Mouse (Mus musculus) embryonic facial prominence, embryonic 14.5 days (tissue): ENCODE data around the gene Gm26938. TPM values are rescaled to one million over a fixed set of nuclear protein-coding genes. Genes with fewer than 3 reads are reported as not detected.

Experiments used
- ATAC-seq: fragments of 200-750 bp; cut with Nextera tagmentation; 2 replicates; pipeline ENCODE4 v1.8.0; 2017; ENCODE audit warnings: low read depth, moderate number of reproducible peaks, moderate TSS enrichment
- DNase-seq: peaks from one replicate; pipeline ENCODE4 v3.0.0-alpha.2; 2015; ENCODE audit warnings: low spot score
- H3K27ac ChIP-seq: fragments of 300-500 bp; sonication (generic); replicated peaks from 2 replicates; pipeline ENCODE4 v1.5.1; 2014; ENCODE audit warnings: low read depth, mild to moderate bottlenecking, low read length, moderate library complexity
- H3K27me3 ChIP-seq: fragments of 300-500 bp; sonication (generic); replicated peaks from 2 replicates; pipeline ENCODE4 v1.6.1; 2014; ENCODE audit warnings: low read length; ENCODE audit not compliant: control insufficient read depth, insufficient read depth
- H3K36me3 ChIP-seq: fragments of 300-500 bp; sonication (generic); 2 replicates; pipeline ENCODE4 v1.6.1; 2014; ENCODE audit warnings: low read length, mixed read lengths; ENCODE audit not compliant: control insufficient read depth, insufficient read depth
- H3K4me1 ChIP-seq: fragments of 300-500 bp; sonication (generic); 2 replicates; pipeline ENCODE4 v1.6.1; 2014; ENCODE audit warnings: antibody characterized with exemption, low read length; ENCODE audit not compliant: control insufficient read depth, insufficient read depth
- H3K4me2 ChIP-seq: fragments of 300-500 bp; sonication (generic); 2 replicates; pipeline ENCODE4 v1.6.1; 2014; ENCODE audit warnings: low read depth, mild to moderate bottlenecking, low read length, moderate library complexity, mixed read lengths
- H3K4me3 ChIP-seq: fragments of 300-500 bp; sonication (generic); 2 replicates; pipeline ENCODE4 v1.5.1; 2014; ENCODE audit warnings: low read depth, mild to moderate bottlenecking, low read length
- H3K9ac ChIP-seq: fragments of 300-500 bp; sonication (generic); 2 replicates; pipeline ENCODE4 v1.6.1; 2014; ENCODE audit warnings: low read depth, mild to moderate bottlenecking, low read length, moderate library complexity, mixed read lengths
- H3K9me3 ChIP-seq: fragments of 300-500 bp; sonication (generic); 2 replicates; pipeline ENCODE4 v1.6.1; 2016; ENCODE audit warnings: low read length; ENCODE audit not compliant: control insufficient read depth
- WGBS: fragments of 180-500 bp; shearing (Covaris S2); extraction: QIAGEN DNeasy Blood & Tissue Kit; methylation state at CpG from one replicate; pipeline ENCODE4 v1.1.7; 2014; 5-methylcytosine and 5-hydroxymethylcytosine counted together
- polyA plus RNA-seq: library from polyadenylated mRNA; unstranded; fragments of >200 nt; fragmentation: Nextera tagmentation; extraction: Ambion mirVana; gene quantifications from 2 replicates; pipeline ENCODE4 v1.2.1, GENCODE M21; 2014

Gene Gm26938
- polyA plus RNA-seq, 1 experiment from 2014 or later: not detected

DNA sequence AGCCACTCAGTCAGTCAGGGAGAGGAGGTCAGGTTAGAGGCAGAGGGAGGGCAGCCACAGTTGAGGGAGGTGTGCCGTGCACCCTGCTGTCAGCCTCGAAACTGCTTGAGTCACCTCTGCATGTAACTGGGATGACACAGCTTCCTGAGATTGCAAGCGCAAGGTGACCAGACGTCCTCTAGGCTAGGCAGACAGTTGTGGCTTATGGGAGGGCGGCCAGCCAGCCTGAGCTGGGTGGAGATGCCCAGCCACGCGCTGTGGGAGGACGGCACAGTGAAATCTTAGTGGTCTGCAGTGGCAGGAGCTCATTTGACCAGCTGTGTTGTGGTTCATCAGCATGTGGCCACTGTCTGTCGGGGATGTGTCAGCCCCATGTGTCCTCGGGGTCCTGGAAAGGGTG is 31.3 kb downstream of the Gm26938 start:
- peaks cover 4% of the 10 kb centered on the region; the same call in 1 of the 2 replicates for H3K36me3 ChIP-seq
- peaks cover 34% of the 10 kb centered on the region for H3K4me1 ChIP-seq
- no peaks in the 10 kb centered on the region for H3K9me3 ChIP-seq
- H3K4me3 ChIP-seq: no peak overlapping the region
- no peak overlapping the region for H3K4me2 ChIP-seq
- no peak for ATAC-seq
- no peaks in the 10 kb centered on the region for H3K27me3 ChIP-seq
- DNase-seq: no peak
- 62% methylated on average over 10 of the region's 10 CpGs for WGBS
- 0 out of 2 replicates have a peak overlapping the region, but pooled peaks have one; percentile 14 for H3K9ac ChIP-seq
- no peak overlapping the region for H3K27ac ChIP-seq

DNA sequence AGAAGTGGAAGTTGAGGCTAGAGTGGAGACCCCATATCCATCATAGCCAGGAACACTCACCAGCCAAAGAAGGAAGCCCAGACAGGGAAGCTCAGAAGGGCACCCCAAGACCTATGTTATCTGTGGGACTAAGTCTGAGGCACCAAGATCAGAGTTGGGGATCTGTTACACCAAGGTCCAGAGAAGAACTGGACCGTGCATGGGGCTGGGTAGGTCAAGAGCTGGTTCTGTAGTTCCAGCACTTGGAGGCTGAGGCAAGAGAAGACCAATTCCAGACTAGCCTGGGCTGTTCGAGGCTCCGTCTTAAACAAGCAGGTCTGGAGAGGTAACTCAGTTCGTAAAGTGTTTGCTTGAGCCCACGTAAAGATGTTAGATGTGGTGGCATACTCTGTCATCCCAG is 32.1 kb downstream of the Gm26938 start:
- H3K9ac ChIP-seq: no peak overlapping the region
- H3K27ac ChIP-seq: no peak overlapping the region
- no peak overlapping the region for H3K4me3 ChIP-seq
- no peaks in the 10 kb centered on the region for H3K27me3 ChIP-seq
- no peaks in the 10 kb centered on the region for H3K9me3 ChIP-seq
- WGBS: 90% methylated on average over 5 of the region's 5 CpGs
- no peaks in the 10 kb centered on the region for H3K36me3 ChIP-seq
- ATAC-seq: no peak
- H3K4me2 ChIP-seq: no peak overlapping the region
- H3K4me1 ChIP-seq: peaks cover 34% of the 10 kb centered on the region
- no peak for DNase-seq

DNA sequence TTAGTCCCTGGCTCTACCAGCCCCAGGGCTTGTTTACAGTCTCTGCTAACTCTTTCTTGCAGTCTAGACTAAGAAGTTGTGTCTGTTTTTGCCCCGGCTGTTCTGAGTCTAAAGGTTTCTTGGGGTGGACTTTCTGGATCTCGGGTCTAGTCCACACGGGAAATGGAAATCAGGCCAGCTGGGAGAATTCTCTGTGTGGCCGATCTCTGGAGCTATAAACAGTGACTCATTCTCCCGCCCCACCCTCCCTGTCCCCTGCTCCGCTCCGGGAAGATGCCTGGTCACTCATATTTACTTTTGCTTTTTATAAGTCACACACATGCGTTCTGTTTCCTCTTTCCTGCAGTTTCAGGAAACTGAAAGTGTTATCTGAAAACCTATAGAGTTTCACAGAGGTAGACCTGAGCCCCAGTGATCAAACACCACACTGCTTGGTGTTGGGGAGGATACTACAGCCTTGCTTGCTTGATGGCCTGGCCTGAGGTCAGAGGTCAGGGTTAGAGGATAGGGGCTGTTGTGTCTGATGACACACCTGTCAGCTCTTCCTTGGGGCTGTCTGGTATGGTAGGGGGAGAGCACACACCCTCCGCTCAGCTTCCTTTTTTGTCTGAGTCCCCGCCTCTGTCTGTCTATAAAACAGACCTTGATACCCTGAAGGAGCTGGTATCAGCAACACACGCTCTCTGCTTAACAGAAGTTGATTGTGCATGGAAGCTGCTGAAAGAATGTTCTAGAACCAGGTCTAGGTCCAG is 32.7 kb downstream of the Gm26938 start:
- Histone ChIP-seq H3K36me3 (no peaks in the 10 kb centered on the region), H3K9ac (no peak overlapping the region; the same call in 1 of the 2 replicates), H3K9me3 (no peaks in the 10 kb centered on the region), H3K27ac (0 out of 2 replicates have a peak overlapping the region, but pooled peaks have one; percentile 15), H3K4me2 (peak overlapping the region; percentile 99), H3K27me3 (no peaks in the 10 kb centered on the region), H3K4me3 (no peak overlapping the region), H3K4me1 (peaks cover 33% of the 10 kb centered on the region)
- 60% methylated on average over 11 of the region's 11 CpGs for WGBS
- ATAC-seq (no peak), DNase-seq (no peak)

DNA sequence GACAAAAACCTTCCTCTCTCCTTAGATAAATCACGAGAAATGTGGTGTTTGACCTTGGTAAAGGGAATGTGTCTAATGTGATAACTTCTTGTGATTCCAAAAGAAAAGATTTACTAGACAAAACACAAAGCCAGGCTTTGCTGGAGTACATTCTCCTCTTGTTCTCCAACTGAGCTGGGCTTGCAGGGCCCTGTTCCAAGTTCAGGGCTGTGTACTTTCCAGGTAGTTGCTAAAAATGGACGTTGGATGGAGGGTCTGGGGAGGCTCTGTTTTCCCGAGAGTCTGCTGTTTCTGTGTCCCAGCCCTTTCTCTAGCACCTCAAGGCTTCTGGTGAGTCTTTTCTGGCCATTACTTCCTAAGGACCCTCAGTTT is 33.3 kb downstream of the Gm26938 start:
- H3K27ac ChIP-seq: 0 out of 2 replicates have a peak overlapping the region, but pooled peaks have one; percentile 15
- peak overlapping the region; percentile 99 for H3K4me2 ChIP-seq
- H3K36me3 ChIP-seq: no peaks in the 10 kb centered on the region
- H3K27me3 ChIP-seq: no peaks in the 10 kb centered on the region
- DNase-seq (no peak), ATAC-seq (no peak)
- H3K9ac ChIP-seq: no peak overlapping the region
- H3K4me3 ChIP-seq: no peak overlapping the region
- whole genome bisulfite sequencing: 44% methylated on average over 3 of the region's 3 CpGs
- no peaks in the 10 kb centered on the region for H3K9me3 ChIP-seq
- peaks cover 28% of the 10 kb centered on the region for H3K4me1 ChIP-seq

DNA sequence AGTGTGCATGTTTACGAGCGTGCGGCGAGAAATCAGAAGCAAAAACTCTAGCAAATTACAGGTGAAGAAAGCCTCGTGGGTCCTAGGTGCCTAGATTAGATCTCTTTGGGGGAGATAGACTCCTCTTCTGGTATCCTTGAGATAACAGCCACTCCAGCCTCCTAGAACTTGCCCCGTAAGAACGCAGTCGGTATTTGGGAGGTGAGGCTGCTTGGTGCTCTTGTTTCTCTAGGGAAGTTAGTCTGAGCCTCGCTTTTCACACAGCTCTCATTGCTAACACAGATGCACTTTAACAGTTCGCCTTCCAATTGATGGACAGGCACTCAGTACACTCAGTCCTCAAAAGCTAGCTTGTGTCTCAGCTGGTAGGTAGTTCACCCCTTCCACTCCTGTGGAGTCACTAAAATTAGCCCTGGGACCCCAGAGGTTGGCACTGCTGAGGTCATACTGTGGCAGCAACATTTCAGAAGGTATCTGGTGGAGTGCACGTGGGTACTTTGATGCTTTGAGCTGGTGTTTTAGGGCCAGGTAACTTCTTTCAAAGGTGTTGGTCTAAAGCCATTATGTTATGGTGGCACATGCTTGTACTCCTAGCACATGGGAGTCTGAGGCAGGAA is 33.9 kb downstream of the Gm26938 start:
- WGBS: 13% methylated on average over 11 of the region's 11 CpGs
- Histone ChIP-seq H3K9me3 (no peaks in the 10 kb centered on the region), H3K36me3 (no peaks in the 10 kb centered on the region), H3K27me3 (no peaks in the 10 kb centered on the region), H3K4me1 (peaks cover 21% of the 10 kb centered on the region), H3K4me2 (peak overlapping the region; percentile 99), H3K27ac (no peak overlapping the region), H3K4me3 (peak overlapping the region; percentile 84), H3K9ac (peak overlapping the region; percentile 81)
- DNase-seq (no peak), ATAC-seq (no peak)

DNA sequence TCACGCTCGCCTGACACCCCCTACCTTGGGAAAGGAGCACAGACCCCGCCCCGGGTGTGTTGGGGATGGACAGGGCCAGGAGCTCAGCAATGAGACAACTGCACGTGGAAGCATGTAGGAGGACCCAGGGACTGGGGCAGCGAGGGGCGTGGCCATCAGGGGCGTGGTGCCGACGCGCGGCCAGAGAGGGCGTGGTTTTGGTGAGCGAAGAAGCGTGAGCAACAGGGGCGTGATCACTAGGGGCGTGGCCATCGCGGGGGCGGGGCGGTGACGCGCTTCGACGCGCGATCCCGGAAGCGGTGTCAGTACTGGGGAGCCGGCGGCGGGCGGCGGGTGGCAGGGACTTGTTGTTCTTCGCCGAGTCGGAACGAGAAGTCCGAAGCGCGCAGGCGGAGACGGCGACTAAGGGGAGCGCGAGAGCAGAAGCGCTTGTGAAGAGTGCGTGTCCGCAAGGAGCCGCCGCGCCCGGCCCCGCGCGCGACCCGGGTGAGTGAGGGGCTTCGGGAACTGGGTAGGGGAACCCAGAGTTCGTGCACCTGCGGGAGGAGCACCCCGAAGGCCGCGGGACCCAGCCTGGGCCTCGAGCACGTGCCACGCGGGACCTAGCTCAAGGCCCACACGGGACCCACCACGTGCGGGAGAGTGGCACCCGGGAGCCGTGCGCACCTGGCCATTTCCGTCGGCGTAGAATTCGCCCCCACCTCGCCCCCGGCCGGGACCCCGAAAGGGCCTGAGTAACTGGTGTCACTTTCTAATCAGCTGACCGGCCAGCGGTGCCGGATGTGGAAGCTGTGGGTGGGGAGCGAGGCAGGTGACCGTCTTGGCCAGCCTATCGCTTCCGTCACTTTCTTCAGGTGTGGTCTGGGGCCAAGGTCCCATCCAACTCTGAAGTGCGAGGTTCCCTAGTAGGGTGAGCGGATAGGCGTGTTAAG is 34.7 kb downstream of the Gm26938 start, which contains the start of gene Mafk:
Gene Mafk, plus strand, starts transcription at position 287 of the 932 bp plus-strand sequence.
- Histone ChIP-seq H3K36me3 (no peaks in the 10 kb centered on the region), H3K9me3 (no peaks in the 10 kb centered on the region), H3K4me2 (peak within 1 kb of the TSS; percentile 99), H3K27me3 (no peaks in the 10 kb centered on the region), H3K4me3 (peak within 1 kb of the TSS; percentile 84), H3K4me1 (peaks cover 13% of the 10 kb centered on the region), H3K9ac (peak within 1 kb of the TSS; percentile 81), H3K27ac (peak within 1 kb of the TSS; percentile 67)
- DNase-seq (peak; percentile 95), ATAC-seq (peak; percentile 90)
- 2% methylated on average over 44 of the region's 92 CpGs for WGBS

DNA sequence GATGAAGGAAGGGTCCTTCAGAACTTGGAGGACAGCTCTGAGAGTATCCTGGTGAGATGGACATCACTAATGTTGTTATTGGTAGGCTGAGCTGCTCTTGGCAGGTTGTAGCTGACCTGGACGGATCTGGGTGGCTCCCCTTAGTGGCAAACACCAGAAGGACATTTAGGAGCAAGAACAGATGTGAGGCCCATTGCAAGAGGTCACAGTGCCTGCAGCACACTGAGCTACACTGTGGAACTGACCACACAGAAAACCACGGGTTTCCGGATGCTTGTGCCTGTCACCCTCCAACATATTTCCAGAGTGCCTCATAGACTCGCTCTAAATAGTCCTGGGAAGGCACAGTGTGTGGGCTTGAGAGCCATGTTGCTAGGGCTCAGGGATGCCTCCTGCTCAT is 36.7 kb downstream of the Gm26938 start:
- Histone ChIP-seq H3K4me2 (no peak overlapping the region), H3K9ac (no peak overlapping the region), H3K36me3 (no peaks in the 10 kb centered on the region), H3K4me3 (no peak overlapping the region), H3K9me3 (no peaks in the 10 kb centered on the region), H3K27ac (no peak overlapping the region), H3K27me3 (no peaks in the 10 kb centered on the region), H3K4me1 (peaks cover 9% of the 10 kb centered on the region; the same call in 1 of the 2 replicates)
- DNase-seq (no peak), ATAC-seq (no peak)
- 46% methylated on average over 4 of the region's 4 CpGs for WGBS

DNA sequence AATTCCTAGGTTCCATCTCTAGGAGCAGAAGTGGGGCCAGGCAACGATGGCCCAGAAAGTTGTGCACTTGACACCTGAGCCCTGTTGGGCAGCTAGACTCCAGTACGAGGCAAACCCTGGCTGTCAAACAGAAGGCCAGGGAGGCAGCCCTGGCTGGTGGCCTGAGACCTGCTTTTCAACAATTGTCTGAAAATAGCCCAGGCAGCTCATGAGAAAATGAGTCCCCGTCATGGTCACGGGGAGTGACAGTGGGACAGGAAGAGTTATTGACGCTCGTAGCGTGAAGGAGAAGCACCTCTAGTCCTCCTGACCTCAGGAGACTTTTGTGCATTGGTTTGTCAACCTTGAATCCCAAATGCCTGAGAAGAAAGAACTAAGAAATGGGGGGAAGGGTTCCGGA is 44.8 kb downstream of the Gm26938 start:
- no peak for ATAC-seq
- no peak overlapping the region for H3K27ac ChIP-seq
- H3K4me2 ChIP-seq: no peak overlapping the region
- H3K36me3 ChIP-seq: no peaks in the 10 kb centered on the region
- H3K4me1 ChIP-seq: no peaks in the 10 kb centered on the region
- 79% methylated on average over 8 of the region's 8 CpGs for WGBS
- no peaks in the 10 kb centered on the region for H3K27me3 ChIP-seq
- no peaks in the 10 kb centered on the region for H3K9me3 ChIP-seq
- H3K4me3 ChIP-seq: no peak overlapping the region
- DNase-seq: no peak
- H3K9ac ChIP-seq: no peak overlapping the region
